Mouse (Mus musculus) urinary bladder, postnatal 0 days (tissue): ENCODE data around the gene Fhl3. TPM values are rescaled to one million over a fixed set of nuclear protein-coding genes. Genes with fewer than 3 reads are reported as not detected.

ENCODE experiments used
- microRNA counts: library from miRNA; unstranded; fragments of <30 nt; microRNA quantifications from one replicate; lab custom pipeline; 2016
- microRNA-seq: library from miRNA; unstranded; fragments of <30 nt; microRNA quantifications from one replicate; pipeline ENCODE4, GENCODE M21; 2016
- polyA plus RNA-seq: library from polyadenylated mRNA; unstranded; fragments of >200 nt; fragmentation: Nextera tagmentation; extraction: Ambion mirVana; gene quantifications from 2 replicates; pipeline ENCODE4 v1.2.1, GENCODE M21; 2015

The Fhl3 gene
- polyA plus RNA-seq: 12.1 and 14.2 TPM in 2 replicates

GRCm38 (mm10) chr4:124700248-124700971 is at the start of gene Fhl3:
TSS of gene Fhl3 (plus strand) at chr4:124700701.

GRCm38 (mm10) chr4:124656518-124656853 is 44.0 kb upstream of the Fhl3 start, which contains the start of gene Pou3f1:
TSS of gene Pou3f1 (plus strand) at chr4:124656807.

GRCm38 (mm10) chr4:124693135-124693894 is 7.2 kb upstream of the Fhl3 start, which contains the start of gene Utp11:
TSS of gene Utp11 (minus strand) at chr4:124693600.

DNA sequence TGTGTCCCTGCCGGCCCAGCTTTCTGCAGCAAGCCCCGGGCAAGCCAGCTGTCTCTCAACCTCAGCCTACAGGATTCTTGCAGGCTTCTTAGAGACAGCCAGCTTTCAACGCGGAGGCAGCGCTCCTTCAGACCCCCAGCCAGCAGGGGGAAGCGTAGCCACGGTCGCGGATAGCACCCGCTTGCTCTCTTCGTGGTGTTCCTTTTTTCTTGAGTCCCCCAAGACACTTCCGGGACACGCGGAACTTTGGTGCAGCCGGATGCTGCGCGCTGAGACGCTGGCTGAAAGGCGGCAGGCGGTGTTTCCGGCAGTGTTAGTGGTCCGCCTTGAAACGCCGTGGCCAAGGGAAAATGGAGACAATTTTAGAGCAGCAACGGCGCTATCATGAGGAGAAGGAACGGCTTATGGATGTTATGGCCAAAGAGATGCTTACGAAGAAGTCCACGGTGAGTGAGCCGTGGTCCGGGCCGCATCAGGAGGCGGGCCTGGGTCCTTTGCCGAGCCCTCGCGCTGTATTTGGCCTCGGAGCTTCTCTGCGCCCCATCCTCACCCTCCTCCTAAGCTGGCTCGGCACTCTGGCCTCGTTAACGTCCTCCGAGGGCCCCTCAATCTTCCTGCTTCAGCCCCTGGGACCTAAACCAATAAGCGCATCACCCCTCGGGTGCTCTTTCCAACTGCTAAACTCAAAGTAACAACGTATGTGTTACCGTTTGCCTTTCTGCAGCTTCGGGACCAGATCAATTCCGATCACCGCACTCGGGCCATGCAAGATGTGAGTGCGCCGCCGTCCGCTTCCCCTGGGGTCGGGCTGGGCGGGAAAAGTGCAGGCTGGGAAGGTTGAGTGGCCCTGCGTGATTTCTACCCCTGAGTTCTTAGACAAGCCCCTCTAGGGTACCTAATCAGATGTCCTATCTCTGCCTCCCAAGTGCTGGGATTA is 14.3 kb downstream of the Fhl3 start, which contains the start of gene Sf3a3:
Sf3a3 (plus strand) TSS at position 232 of the 937 bp plus-strand sequence.

GRCm38 (mm10) chr4:124741376-124742343 is 41.2 kb downstream of the Fhl3 start, which contains the start of gene Inpp5b:
TSS of gene Inpp5b (plus strand) at chr4:124741850.

MicroRNA genes within 50 kb of the gene (microRNA counts, 519-probe panel; counts per million panel counts)
- microRNA mmu-miR-697 (lab: Ali Mortazavi, UCI) (not detected), microRNA mmu-miR-698 (lab: Ali Mortazavi, UCI) (not detected)

Small RNA genes within 50 kb of the gene (microRNA-seq; reads per million reads assigned to microRNA genes)
- gene Gm24721 (not detected), gene Mir697 (not detected), gene Mir698 (not detected)

Other genes starting within 250 kb of the Fhl3 start
- not detected in 2 replicates for gene 3100002H09Rik, start 89.9 kb upstream of the Fhl3 start, polyA plus RNA-seq
- 0.13 and 0.17 TPM in 2 replicates for gene Pou3f1, start 43.9 kb upstream of the Fhl3 start, polyA plus RNA-seq
- 47.4 and 55.6 TPM in 2 replicates for gene Utp11, start 7.1 kb upstream of the Fhl3 start, polyA plus RNA-seq
- gene Sf3a3, start 14.1 kb downstream of the Fhl3 start, polyA plus RNA-seq: 65.8 and 73.5 TPM in 2 replicates
- 9.1 and 12.3 TPM in 2 replicates for gene Inpp5b, start 41.1 kb downstream of the Fhl3 start, polyA plus RNA-seq
- gene Mtf1, start 101.4 kb downstream of the Fhl3 start, polyA plus RNA-seq: 10.1 and 11.6 TPM in 2 replicates
- 23.5 and 27.8 TPM in 2 replicates for gene Yrdc, start 150.0 kb downstream of the Fhl3 start, polyA plus RNA-seq
- gene 1110065P20Rik, start 150.5 kb downstream of the Fhl3 start, polyA plus RNA-seq: 66.9 and 78.5 TPM in 2 replicates
- 0.06 and 0.17 TPM in 2 replicates for gene Maneal, start 161.5 kb downstream of the Fhl3 start, polyA plus RNA-seq
- not detected in 2 replicates for gene Epha10, start 180.2 kb downstream of the Fhl3 start, polyA plus RNA-seq
- 7.6 and 7.9 TPM in 2 replicates for gene 9930104L06Rik, start 236.3 kb downstream of the Fhl3 start, polyA plus RNA-seq
- 19.8 and 29.5 TPM in 2 replicates for gene Cdca8, start 238.6 kb downstream of the Fhl3 start, polyA plus RNA-seq